Mouse (Mus musculus): ENCODE measurements around the gene Slc6a8.
A peak's percentile ranks its signal among the peaks of the same experiment; 100 is the strongest.

DNA sequence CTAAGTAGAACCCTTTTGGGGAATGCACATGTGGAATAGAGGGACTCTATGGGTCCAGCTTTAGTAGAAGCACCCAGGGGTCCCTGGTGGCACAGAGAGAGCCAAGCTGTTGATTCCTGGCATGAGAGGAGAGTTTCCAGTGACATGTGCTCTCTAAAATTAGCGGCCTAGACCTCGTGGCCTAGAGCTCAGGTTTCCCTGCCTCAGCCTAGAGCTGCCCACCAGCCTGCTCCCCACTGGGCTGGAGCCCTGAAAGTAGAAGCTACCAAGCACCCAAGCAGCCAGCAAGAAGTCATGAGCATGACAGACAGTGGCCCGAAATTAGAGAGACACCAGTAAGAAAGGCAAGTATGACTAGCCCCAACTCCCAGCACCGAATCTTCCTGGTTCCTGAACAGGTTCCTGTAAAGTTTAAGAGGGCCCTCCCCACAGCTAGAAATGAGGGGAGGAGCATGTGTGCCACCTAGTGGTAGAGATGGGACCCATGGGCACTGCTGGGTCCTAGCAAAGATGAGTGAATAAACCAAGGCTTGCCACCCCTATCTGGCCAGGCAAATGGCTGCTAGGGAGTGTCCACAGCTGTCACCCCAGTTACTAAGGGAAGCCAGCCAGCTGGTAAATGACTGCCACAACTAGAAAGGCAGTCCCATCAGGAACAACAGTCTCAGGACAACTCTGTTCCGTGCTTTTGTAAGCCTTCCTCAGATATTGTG lies 18.1 kb downstream of the Slc6a8 start:
- peak; percentile 67 for TF ChIP-seq CTCF (IDR thresholded peaks at IDR 0.05; ENCODE audit: low read depth)
- TF ChIP-seq EP300 (IDR thresholded peaks at IDR 0.05; ENCODE audit: low read depth), result no peak
